Mouse (Mus musculus): ENCODE results near the gene Rnls.

Rnls gene

DNA sequence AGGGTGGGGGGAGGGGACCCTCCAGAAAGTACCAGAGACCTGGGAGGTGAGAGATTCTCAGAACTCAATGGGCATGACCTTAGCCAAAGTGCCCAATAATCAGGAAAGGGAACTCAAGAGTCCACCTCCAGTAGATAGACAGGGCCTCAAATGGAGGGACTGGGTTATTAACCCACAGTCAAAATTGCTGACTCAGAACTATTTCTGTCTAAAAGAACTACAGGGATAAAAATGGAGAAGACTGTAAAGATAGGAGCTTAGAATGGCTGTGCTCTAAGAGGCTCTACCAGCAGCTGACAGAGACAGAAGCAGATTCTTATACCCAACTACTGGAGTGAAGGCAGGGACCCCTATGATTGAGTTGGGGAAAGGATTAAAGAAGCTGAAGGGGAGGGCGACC, 132.9 kb downstream of the Rnls start:
- DNase-seq = no peak

DNA sequence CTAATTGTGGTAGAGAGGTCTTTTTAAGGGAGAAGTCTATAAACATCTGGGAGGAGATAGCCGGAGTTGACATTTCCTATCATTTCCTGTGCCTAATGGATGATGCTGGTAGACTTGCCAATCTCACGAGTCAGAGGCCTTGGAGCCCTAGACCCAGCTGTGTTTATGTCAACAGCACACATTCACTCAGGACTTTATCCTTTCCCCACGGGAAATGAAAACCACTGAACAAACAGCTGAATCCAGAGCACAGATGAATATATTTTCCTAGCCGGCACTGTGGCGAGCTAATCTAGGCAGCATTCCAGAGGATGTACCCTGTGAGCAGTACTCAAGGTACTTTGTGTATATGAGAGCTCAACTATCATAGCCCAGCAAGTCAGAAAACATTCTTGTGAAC, 138.2 kb downstream of the Rnls start:
- no peak for DNase-seq

DNA sequence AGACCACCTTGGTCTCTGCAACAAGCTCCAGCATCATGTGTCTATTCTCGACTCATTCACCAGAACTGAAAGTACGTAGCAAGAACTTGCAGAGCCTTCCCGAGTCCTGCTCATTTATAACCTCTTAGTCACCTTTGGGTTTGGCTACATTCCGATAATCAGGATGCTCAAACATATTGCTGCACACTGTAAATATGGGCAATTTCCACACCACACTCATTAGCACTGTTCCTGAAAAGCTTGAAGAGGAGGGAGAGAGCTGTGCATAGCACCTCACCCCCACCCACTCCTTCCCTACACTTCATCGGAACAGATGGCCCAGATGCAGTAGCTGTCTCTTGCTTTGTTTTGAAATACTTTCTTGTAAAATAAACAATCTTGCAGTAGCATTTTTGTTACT, 139.9 kb downstream of the Rnls start:
- DNase-seq = peak; percentile 66

DNA sequence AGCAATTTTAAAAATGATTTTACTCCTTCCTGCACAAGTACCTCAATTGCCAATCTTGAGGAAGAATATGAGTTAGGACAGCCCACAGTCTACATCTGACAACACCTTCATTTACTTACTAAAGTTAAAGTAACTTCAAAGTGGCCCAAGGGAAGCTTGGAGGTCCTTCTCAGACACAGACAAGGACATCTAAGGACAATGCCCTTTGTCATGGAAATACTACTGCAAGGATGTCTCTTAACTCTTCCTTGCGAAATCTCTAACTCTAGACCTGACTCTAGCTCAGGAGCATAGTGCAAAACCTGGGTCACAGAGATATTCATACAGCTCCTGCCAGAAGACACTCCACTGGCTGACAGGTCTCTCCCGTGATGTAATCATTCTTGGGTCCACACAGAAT, 147.9 kb downstream of the Rnls start:
- DNase-seq = no peak

DNA sequence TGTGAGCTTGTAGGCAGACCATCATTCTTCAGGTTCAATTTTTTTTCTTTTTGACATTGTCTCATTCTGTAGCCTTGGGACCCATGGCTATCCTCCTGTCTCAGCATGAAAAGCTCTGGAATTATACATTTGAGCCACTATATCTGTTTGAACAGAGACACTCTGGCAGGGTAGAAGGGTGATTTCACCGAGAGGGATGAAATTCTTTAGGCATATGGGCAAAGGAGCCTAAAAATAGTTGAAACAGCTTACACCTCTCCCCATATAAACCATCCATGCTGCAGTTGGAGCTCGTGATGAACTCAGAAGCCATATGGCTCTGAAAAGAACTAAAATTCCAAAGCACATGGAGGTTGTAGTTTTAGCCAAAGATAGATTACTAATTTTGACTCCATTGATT, 151.7 kb downstream of the Rnls start:
- DNase-seq = peak; percentile 48

DNA sequence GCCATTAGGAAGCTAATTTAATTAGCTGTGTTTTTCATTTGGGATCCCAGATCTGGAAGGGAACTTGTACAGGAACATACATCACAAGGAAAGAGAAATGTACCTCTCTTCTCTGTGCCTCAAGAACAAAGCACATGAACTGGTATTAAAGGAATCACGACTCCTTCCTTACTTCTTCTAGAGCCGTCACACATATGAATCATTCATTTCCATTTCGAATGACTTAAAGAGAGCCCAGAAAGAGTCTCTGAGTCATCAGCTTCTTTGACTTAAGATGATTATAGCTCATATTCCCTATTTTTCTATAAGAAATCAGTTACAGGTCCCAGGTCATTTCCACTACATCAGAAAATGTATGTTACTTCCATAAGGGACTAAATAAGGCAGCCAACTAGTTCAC, 159.2 kb downstream of the Rnls start:
- DNase-seq = no peak

DNA sequence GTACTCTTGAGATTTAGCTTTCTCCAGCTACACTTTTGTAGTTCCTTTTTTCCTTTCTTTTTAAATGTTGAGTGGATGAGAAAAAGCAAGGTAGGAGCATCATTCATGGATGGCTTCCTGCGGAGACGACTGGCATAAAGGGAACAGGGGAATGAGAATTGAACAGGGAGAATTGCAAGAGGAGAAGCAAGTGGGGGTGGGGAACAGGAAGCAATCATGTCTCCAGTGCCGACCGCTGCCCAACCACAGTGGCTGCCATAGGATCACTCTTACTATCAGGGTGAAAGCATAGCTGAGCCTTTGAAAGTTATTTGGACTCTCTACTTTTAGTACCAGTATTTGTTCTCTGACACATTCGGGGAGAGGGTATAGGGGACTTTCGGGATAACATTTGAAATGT, 160.8 kb downstream of the Rnls start:
- no peak for DNase-seq

DNA sequence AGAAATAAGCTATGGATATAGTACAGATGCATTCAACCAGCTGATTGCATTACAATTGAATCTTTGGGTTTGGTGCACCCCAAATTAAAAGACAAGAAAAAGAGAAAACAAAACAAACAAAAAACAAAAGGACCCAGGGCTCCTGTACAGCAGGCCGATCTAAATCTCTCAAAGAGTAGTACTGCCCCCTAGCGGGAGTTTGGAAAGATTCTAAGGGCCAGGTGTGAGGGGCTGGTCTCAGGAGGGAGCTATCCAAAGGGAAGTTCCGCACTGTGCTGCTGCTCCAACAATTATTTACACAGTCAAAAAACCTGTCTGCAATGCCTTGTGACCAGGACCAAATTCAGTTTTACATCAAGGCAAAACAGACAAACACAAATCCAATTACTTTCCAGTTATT, 165.1 kb downstream of the Rnls start:
- peak; percentile 56 for DNase-seq

DNA sequence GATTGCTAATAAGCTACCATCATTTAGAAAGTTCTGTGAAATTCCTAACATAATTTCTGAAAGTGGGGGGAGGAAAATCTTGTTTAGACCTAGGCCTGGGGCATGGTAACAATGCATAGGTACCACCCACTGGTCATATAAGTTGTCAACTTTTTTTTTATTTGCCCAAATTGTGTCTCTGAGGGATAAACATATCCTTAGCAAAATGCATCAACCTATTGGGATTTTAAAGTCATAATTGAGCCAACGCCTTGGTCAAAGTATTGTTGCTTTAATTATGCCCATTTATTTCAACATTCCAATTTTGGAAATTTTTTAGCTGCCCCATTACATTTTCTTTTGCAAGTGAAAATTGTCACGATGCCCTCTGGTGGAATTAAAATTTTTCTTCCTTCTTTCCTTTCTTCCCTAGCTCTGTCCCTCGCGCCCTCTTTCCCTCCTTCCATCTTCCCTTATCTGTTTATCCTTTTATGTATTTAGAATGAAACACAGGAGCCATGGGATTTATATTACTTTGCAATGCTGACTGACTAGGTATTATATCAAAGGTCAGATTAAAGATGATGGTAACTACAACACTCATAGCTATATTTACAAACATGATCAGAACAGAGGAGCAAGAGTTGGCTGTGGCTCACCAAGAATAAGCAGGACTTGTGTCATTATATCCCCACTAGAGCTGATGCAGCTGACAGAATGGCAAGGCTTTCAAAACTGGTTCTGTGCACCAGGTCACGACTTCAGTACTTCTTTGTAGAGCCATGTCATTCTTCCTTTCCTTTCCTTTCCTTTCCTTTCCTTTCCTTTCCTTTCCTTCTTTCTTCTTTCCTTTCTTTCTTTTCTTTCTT, 166.0 kb downstream of the Rnls start:
- no peak for DNase-seq

DNA sequence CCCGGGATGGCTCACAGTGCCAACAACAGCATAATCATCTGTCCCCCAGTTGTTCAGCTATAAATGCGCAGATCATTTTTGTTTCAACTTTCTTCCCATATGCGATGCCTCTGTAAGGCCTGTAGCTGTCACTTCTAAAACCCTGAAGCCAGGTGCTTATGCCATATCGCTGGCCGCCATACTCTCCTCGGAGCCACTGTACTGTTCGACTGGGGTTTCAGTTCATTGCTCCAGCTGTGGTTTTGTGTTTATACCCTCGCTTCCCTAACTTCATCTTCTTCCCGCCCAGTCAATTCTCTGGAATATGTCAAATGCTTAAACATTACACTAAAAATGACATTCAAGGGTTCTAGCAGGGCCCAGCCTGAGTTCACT, 167.1 kb downstream of the Rnls start:
- DNase-seq = no peak

DNA sequence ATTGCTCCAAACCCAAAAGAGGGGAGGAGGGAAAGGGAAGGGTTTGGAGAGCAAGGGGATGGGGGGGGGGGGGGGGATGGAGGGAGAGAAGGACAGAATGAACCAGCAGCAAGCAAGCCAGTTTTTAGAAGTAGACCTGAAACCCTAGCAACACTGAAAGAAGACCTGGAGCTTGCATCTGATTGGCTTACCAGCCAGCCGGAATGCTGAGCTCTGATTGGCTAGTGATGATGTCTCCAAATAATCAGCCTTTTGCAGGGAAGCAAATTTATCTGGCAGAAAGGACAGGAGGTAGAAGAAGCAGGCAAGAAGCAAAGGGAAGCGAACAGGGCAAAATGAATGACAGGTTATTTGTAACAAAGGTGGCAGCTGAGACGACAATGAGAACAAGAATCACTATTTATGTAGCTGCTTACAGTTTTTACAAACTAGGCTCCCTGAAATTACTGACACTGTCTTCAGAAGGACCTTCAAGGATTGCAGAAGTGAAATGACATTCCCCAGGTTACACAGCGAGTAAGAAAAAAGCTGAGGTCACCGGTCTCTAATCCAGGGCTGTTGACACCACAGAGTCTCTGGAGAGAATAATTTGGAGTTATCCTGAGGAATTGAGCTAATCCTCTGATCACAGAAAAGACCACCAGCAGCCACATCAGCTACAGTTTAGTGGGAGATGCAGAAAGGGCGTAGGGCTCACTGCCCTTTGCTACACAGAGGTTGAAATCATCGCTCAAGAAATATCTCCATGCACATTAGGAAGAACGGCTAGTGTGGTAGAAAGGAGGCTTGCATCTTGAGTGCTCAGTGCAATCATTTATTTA, 167.7 kb downstream of the Rnls start:
- peak; percentile 87 for DNase-seq

DNA sequence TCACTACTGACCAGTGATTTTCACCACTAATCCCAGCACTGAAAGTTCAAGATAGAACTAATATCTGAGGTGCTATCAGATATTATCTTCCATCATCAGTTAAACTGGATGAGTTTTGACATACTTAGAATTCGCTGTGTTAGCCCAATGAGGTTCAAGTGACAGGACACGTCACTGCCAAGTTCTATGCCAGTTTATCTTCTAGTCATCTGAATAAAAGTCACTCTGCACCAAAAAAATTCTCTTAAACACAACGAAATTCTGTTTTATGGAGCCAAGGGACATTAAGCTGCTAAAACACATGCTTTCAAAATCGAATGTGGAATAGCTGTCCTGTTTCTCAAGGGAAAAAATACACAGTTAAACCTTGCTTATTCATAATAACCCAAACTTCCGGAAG, 168.3 kb downstream of the Rnls start:
- no peak for DNase-seq

DNA sequence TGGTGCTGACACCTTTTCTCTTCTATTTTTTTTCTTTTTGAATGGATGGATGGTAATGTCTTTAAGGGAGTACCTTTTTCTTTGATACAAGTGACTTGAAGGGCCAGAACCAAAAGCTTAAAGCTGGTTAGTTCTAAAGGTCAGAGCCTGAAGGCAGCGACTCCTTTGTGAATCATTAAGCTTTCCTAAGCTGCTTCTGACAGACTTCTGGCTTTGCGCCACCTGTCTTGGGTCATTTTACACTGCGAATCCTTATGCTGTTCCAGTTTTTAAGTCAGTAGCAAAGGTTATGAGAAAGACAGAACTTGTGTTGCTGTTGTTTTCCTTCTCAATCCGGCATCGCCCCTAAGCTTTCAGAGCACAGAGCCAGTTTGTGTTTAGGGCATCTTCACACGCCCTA, 168.8 kb downstream of the Rnls start:
- no peak for DNase-seq

DNA sequence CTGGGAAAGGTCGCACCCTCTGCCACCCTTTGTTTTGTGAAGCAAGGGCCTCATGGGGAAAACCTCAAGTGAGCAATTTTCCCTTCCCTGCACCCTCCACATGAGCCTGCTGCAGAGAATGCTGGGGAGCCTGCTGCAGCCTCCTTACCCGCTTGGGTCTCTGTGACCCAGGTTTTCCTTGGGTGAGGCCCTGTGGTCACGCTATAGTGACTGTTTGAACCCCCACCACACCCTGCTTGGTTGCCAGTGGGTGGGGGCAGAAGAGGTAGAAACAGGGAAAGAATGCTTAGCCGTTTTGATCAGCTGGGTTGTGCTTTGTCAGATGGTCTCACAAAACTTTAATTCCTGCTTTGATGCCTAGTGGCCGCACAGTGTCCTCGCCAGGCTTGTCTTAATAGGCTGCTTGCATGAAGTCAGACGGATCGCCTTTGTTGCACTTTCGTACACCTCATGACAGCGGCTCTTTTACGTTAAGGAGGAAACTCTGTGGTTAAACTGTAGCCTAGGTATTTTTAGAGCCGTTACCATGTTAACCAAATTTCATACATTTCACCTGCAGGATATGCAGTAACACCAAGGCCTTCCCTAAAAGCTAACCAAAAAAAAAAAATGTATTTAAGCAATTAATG, 169.4 kb downstream of the Rnls start:
- no peak for DNase-seq

DNA sequence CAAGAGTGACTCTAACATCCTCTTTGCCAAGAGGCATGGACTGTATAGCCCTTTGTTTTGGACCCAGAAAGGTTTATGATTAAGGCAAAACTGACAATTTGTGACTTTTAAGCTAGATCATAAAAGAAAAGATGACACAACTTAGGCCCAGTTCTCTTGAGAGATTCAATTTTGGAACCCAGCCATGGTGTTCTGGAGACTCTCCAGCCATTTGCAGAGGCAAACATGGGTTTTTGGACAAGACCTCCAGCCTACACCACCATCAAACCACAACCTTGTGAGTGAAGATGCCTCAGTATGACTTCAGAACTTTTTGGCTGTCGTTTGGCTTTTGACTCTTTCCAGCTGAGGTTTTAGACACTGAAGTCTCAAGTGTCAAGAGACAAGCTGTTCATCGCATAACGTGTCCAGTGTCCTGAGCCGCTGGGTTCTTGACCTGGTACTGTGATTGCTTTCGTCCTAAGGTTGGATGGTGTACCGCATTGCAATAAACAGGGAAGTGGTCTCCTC, 174.2 kb downstream of the Rnls start:
- DNase-seq = no peak

DNA sequence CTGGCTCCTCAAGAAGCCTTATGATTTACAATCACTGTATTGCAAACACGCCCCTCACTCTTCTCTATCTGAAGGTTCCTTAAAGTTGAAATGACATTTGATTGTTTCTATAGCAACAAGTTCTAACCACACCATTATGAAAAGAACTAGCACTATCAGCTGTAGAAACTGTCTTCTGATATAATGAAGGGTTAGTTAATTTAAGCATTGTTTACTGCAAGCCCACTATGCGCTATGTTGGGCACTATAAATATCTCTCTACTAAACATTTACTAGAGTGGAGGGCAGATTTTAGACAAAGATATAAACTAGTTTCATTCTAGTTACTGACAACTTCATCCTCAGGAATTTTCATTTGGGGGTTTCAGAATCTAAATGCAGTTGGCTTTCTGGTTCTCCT, 182.4 kb downstream of the Rnls start:
- no peak for DNase-seq

DNA sequence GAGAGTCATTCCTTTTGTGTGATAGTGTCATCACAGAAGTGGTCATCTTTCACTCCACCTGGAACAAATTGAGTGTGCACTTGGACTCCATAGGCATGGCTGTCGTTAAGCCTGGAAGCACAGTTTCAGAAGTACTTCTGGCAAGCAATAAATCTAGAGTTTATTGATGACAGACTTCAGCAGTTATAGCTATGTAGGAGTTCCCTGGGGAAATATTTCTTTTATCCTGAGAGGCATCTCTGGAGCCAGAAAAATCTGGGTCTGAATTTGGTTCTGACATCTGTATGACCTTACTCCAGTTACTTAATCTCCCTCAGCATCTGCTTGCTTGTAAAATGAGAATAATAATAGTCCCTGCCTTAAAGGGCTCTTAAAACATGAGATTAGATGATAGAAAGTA, 184.1 kb downstream of the Rnls start:
- no peak for DNase-seq

DNA sequence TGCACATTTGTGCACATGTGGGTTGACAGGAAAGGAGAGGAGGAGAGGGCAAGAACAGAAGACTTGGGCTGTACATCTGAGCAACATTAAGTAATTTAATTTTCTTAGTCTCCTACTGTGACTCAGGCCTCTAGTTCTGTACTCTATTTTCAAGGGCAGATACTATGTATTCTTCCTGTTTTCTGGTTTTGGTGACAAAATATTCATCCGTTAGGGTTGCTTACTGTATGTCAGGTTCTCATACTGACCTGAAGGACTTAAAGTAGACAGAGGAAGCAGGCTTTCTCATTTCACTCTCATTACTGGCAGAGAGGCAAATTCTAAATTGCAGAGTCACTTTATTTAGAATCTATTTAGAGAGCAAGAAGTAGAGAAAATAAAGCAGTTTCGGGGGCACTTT, 186.7 kb downstream of the Rnls start:
- DNase-seq = no peak

DNA sequence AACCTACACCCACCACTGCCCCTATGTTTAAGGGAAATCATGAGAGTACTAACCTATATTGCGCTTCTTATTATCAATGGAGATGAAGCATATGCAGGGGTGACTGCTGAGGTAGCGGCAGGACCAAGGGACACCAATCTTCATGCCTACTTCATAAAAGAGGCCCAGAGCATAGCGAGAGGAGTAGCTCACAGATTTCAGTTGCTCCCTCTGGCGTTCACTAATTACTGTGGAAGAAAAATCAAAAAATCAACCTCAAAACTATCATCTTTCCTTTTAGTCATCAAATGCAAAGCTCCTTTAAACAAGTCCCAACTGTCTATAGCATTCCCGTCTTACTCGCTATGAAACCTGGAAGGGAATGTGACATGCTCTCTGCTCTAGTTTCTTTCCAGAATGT, 189.7 kb downstream of the Rnls start:
- no peak for DNase-seq

DNA sequence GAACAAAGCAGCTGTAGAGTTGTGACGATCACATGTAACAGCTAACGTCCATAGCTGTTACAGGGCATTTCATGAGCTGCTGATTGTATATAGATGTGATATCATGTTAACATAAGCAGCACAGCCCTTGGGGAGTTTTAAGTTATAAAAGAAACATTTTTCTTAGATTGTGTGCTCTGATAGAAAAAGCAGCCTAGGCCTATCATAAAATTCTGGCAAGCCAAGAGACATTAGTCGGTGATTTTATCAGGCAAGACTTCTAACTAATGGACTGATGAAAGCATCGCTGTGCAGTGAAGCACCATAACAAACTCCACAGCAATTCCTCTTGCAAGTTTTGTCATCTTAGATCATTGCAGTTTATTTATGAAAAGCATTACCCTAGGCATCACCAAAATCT, 190.9 kb downstream of the Rnls start:
- no peak for DNase-seq

DNA sequence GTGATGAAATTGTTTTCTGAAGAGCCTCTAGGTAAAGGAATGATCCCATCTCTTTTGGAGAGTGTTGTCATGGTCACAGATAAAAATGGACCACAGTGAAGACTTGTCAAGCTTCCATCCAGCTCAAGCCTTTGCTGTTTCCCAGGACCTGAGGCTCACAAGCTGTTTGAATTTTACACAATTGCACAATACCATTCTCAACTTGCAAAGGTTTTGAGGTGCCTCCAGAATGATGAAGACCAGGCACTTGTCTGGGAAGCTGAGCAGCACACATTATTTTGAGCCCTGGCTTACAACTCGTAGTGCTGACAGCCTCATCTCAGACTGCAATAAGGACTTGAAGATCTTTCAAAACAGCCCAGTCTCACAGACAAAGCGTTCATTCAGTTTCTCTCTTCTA, 200.0 kb downstream of the Rnls start:
- no peak for DNase-seq

DNA sequence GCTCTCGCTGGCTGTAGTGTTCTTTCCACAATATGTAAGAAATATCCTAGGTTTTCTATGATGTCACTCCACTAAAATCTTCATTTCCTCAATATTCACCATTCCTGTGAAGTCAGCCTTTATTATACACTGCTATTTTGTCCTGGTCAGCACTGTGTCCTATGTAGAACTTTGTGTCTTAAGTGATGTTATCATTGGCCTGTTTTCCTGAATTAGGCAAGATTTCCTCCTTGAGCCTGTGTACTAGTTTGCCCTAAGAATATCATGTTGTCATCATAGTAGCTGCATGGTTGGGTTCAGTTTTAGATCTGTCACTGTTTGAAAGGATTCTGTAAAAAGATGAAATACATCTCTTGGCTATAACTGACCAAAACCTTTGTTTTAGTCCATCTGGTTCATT, 203.3 kb downstream of the Rnls start:
- no peak for DNase-seq

DNA sequence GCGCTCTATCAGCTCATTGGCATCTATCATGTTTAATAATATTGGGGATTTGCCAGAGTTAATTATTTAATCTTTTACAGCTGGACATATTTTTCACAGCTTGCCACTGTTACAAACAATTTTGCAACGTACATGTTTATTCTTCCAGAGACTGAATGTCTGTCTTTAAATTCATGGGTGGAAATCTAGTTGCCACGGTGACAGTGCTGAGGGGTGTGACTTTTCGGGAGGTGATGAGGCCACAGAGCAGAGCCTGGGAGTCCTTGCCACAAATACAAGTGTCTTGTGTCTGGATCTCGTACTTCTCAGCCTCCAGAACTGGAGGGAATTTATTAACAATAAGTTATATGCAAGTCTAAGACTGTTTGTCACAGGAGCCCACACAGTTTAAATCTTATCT, 212.5 kb downstream of the Rnls start:
- no peak for DNase-seq

DNA sequence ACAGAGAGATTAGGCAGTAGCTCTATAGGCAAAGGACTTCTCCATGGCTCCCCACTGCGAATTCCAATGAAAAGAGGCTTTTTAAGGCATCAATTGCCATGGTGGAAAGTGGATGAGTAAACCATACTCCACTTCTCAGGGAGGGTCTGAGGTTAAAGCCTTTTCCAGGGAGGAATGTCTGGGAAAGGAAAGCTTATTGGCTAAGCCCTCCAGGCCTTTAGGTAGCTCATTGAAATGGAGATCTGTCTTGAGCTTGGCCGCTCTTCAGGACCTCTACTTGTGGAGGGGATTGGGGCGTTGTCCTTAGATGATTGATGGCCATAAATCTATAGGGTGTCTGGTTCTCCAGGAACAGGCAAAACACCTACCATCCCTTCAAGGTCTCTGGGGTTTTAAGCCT, 213.2 kb downstream of the Rnls start:
- DNase-seq = no peak

All from layer of hippocampus, adult 9-11 months (tissue).